Mouse (Mus musculus): ENCODE data around the gene Pde4d.

The Pde4d gene

GRCm38 (mm10) chr13:109280433-109280832 lies 830.7 kb downstream of the Pde4d start:
- intact Hi-C loops (cut with DNase I), result no loop called here

- intact Hi-C loops (cut with DNase I), result no loop called here
Measured at GRCm38 (mm10) chr13:109287465-109287864, 837.7 kb downstream of the Pde4d start.

GRCm38 (mm10) chr13:109290922-109291321 lies 841.2 kb downstream of the Pde4d start:
- intact Hi-C loops (cut with DNase I), result no loop called here

- intact Hi-C loops (cut with DNase I), result no loop called here
Measured at GRCm38 (mm10) chr13:109293011-109293410, 843.3 kb downstream of the Pde4d start.

- intact Hi-C loops (cut with DNase I), result no loop called here
Measured at GRCm38 (mm10) chr13:109296347-109297037, 846.7 kb downstream of the Pde4d start.

GRCm38 (mm10) chr13:109298852-109299251 lies 849.1 kb downstream of the Pde4d start:
- intact Hi-C loops (cut with DNase I), result no loop called here

GRCm38 (mm10) chr13:109299511-109300250 lies 849.9 kb downstream of the Pde4d start:
- intact Hi-C loops (cut with DNase I), result no loop called here

GRCm38 (mm10) chr13:109312542-109312941 lies 862.8 kb downstream of the Pde4d start:
- intact Hi-C loops (cut with DNase I), result no loop called here

- intact Hi-C loops (cut with DNase I), result no loop called here
Measured at GRCm38 (mm10) chr13:109315608-109316007, 865.9 kb downstream of the Pde4d start.

- intact Hi-C loops (cut with DNase I), result no loop called here
Measured at GRCm38 (mm10) chr13:109317644-109318043, 867.9 kb downstream of the Pde4d start.

GRCm38 (mm10) chr13:109318434-109318998 lies 868.8 kb downstream of the Pde4d start:
- intact Hi-C loops (cut with DNase I), result no loop called here

- intact Hi-C loops (cut with DNase I), result no loop called here
Measured at GRCm38 (mm10) chr13:109326061-109326460, 876.3 kb downstream of the Pde4d start.

GRCm38 (mm10) chr13:109331563-109331962 lies 881.8 kb downstream of the Pde4d start:
- intact Hi-C loops (cut with DNase I), result no loop called here

- intact Hi-C loops (cut with DNase I), result loop anchor here (2.0 to 5.0 kb wide), 3 partner anchors 113 to 205 kb away; no protein-coding TSS in a partner anchor
Measured at GRCm38 (mm10) chr13:109341902-109342301, 892.2 kb downstream of the Pde4d start.

GRCm38 (mm10) chr13:109342469-109342868 lies 892.7 kb downstream of the Pde4d start:
- intact Hi-C loops (cut with DNase I), result loop anchor here (2.0 to 5.0 kb wide), 3 partner anchors 114 to 205 kb away; no protein-coding TSS in a partner anchor

GRCm38 (mm10) chr13:109343596-109343995 lies 893.8 kb downstream of the Pde4d start:
- intact Hi-C loops (cut with DNase I), result loop anchor here (2.0 to 5.0 kb wide), 3 partner anchors 115 to 204 kb away; no protein-coding TSS in a partner anchor

- intact Hi-C loops (cut with DNase I), result no loop called here
Measured at GRCm38 (mm10) chr13:109347770-109348169, 898.0 kb downstream of the Pde4d start.

GRCm38 (mm10) chr13:109348316-109348715 lies 898.6 kb downstream of the Pde4d start:
- intact Hi-C loops (cut with DNase I), result no loop called here

GRCm38 (mm10) chr13:109350100-109350499 lies 900.4 kb downstream of the Pde4d start:
- intact Hi-C loops (cut with DNase I), result no loop called here

GRCm38 (mm10) chr13:109354017-109354416 lies 904.3 kb downstream of the Pde4d start:
- intact Hi-C loops (cut with DNase I), result no loop called here

- intact Hi-C loops (cut with DNase I), result no loop called here
Measured at GRCm38 (mm10) chr13:109356252-109356651, 906.5 kb downstream of the Pde4d start.

- intact Hi-C loops (cut with DNase I), result no loop called here
Measured at GRCm38 (mm10) chr13:109359994-109360393, 910.2 kb downstream of the Pde4d start.
